Mouse (Mus musculus): ENCODE results near the gene Olfr787.

Olfr787 gene

DNA sequence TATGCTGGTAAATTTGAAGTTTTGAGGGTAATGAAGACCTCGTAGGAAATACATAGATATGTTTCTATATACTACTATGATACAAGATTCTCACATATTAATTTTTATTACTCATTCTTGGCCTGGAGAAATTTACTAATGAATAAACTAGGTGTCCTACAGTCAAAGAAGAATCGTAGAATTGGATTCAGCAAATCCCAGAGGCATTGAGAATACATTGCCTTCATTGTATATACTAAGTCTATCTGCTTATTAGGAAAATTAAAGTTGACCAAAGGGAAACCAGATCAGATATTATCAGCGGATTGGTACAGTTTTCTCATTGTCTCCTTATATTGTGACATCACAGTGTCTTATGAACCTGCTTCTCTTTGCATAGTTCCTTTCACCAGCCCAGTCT lies at the start of gene Olfr787:
Gene Olfr787 (plus strand): TSS at position 301 of the 400 bp plus-strand sequence.
- DNase-seq: no peak

DNA sequence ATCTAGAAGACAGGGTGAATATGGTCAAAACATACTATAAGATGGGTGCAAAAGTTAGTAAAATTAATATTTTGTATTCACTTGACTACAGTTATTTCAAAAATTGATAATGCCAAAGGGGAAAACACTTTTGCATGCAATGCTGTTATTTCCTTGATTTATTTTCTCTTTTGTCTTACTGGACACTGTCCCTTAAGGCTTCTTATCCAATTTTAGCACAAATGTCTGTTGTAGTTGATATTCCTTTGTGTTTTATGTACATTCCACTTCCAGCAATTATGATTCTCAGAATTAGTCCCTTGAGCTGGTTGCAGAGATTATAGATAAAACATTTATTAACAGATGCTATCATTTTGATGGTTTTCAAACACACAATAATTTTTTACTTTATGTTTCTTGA lies 34.7 kb upstream of the Olfr787 start, which contains the start of gene Olfr786:
Gene Olfr786 (plus strand): TSS at position 301 of the 400 bp plus-strand sequence.
- DNase-seq: no peak

DNA sequence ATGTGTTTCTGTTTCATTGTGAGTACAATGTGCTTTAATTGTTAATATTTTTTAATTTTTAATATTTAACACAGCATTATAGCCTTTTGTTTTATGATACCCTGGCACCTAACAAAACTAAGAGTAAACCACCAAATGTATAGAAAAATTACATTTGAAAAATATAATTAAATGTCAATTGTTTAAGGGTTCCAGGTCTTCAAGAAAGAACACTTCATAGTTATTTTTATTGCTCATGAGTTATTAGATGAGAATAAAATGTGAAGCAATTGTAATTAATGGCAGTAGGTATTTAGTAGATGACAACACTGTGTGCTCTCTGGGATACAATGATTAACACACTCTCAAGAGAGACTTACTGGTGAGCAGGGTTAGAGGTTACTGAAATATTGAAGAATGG lies 9.0 kb downstream of the Olfr787 start, which contains the start of gene Olfr788:
Gene Olfr788 (plus strand): TSS at position 301 of the 400 bp plus-strand sequence.
- DNase-seq: no peak

DNA sequence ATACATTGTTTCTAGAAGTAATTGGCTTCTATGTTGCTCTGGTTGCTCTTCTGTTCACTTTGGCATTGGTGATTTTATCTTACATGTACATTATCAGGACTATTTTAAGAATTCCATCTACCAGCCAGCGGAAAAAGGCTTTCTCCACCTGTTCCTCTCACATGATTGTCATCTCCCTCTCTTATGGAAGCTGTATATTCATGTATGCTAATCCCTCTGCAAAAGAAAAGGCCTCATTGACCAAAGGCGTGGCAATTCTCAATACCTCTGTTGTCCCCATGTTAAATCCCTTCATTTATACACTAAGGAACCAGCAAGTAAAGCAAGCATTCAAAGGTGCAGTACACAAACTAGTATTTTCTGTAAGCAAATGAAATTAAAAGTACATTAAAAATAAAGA lies 11.6 kb downstream of the Olfr787 start:
- no peak for DNase-seq

DNA sequence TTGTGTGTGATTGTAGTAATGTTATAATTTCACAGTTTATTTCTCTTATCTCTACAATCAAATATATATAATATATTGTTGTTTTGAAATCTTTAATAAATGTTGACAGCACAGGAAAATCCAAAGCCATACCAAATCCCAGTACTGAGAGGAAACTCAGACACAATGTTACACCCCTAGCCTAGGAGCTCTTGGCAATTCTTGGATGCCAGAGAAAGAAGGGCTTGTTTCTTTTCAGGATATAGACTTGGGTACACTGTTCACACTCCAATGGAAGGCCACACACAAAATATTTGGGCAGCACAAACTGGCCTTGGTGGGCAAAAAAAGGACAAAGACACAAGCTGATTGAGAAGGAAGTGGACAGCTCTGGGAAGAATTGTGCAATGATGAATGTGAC lies 12.1 kb downstream of the Olfr787 start:
- no peak for DNase-seq

DNA sequence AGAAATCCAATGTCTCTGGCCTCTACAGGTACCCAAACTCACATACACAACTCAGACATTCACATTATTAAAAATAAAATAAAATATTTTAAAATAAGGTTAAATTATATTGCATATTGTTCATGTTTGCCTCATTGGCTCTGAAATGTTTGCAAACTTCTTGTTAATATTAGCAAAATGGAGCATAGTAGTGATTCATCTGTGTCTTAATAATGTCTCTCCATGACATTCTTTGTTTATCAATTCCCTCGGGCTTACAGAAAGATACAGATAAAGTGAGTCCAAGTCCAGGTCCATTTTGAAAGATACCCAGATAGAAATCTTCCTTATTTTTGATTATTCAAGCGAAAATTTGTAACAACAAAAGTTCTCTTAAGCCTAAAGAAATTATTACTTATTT lies 22.8 kb downstream of the Olfr787 start, which contains the start of gene Olfr789:
Gene Olfr789 (plus strand): TSS at position 301 of the 400 bp plus-strand sequence.
- no peak for DNase-seq

DNA sequence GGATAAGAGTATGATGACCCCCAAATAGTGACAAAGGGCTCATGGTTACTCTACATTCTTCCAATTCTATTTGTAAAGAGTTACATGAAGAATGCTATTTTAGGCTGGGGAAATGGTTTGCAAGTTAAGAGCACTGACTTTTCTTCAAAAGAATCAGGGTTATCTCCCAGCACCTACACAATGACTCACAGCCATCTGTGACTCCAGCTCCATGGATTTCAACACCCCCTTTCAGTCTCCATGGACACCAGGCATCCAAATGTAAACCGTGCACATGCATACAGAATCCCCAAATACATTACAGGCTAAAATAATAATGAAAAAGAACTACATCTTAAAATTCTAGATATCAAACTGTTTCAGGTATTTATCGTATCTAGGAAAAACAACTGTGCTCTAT lies 28.4 kb downstream of the Olfr787 start:
- no peak for DNase-seq

DNA sequence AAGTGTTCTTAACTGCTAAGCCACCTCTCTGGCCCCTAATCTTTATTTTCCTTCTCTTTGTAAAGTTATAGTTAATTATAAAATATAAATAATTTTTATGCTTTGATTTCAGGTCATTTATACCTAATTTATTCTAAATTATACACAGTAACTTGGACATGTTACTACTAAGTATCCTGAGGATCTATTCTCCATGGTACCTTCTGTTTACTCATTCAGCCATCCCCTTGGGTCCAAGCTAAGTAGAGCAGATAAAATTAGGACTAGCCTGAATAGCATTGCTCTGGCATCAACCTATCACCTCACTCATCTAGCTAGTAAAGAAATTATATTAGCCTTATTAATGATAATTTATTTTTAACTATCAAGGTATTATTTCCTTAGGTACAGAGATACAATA lies 36.5 kb downstream of the Olfr787 start, which contains the start of gene Olfr790:
Gene Olfr790 (plus strand): TSS at position 301 of the 400 bp plus-strand sequence.
- DNase-seq: no peak

Measured in thymus, postnatal 4 days (tissue).